Mouse (Mus musculus): Measurements from ENCODE around the gene Klhdc8b. TPM values are rescaled to one million over a fixed set of nuclear protein-coding genes. Genes with fewer than 3 reads are reported as not detected.

Gene Klhdc8b
- total and polyA plus RNA-seq, 2 experiments from 2014 or later: 56.5 to 95.6 TPM

GRCm38 (mm10) chr9:108494146-108494825 is 32.9 kb upstream of the Klhdc8b start:
- H3K4me2 ChIP-seq (ENCODE audit: low read depth): no peak overlapping the region
- H3K4me1 ChIP-seq (ENCODE audit: insufficient read depth): 0 out of 2 replicates have a peak, but pooled peaks cover 5% of the 10 kb centered on the region
- no peak for TF ChIP-seq CTCF (IDR thresholded peaks at IDR 0.05; ENCODE audit: low read depth)
- H3K9me3 ChIP-seq (ENCODE audit: low read length): no peaks in the 10 kb centered on the region
- WGBS: 94% methylated on average over 19 of the region's 19 CpGs
- no peak overlapping the region for H3K4me3 ChIP-seq (ENCODE audit: low read depth, low read length)
- no peak overlapping the region for H3K9ac ChIP-seq
- peaks cover 71% of the 10 kb centered on the region for H3K36me3 ChIP-seq (ENCODE audit: insufficient read depth)
- no peaks in the 10 kb centered on the region for H3K27me3 ChIP-seq (ENCODE audit: insufficient read depth, low read length)
- no peak for DNase-seq
- no peak overlapping the region for H3K27ac ChIP-seq (ENCODE audit: low read depth, low read length)
- ATAC-seq: no peak

DNA sequence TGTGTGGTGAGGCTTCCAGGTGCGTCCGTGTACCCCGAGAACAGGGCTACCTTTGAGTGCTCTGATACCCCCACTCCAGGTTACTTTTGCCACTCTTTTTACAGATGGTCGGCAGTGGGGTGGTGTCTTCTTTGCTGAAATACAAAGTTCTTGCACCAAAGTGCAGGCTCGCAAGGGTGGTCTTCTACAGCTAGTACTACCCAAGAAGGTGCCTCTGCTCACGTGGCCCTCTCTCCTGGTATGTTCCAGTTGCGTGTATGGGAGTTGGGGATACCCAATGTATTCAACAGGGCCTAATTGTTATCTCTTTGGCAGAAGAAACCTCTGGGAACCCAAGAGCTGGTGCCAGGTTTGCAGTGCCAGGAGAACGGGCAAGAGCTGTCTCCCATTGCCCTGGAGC is 31.9 kb upstream of the Klhdc8b start:
- H3K4me1 ChIP-seq (ENCODE audit: insufficient read depth): 0 out of 2 replicates have a peak, but pooled peaks cover 5% of the 10 kb centered on the region
- TF ChIP-seq CTCF (IDR thresholded peaks at IDR 0.05; ENCODE audit: low read depth): no peak
- H3K27ac ChIP-seq (ENCODE audit: low read depth, low read length): no peak overlapping the region
- H3K4me3 ChIP-seq (ENCODE audit: low read depth, low read length): no peak overlapping the region
- WGBS: 96% methylated on average over 8 of the region's 8 CpGs
- H3K9me3 ChIP-seq (ENCODE audit: low read length): no peaks in the 10 kb centered on the region
- H3K36me3 ChIP-seq (ENCODE audit: insufficient read depth): peaks cover 60% of the 10 kb centered on the region
- H3K9ac ChIP-seq: no peak overlapping the region
- ATAC-seq: no peak
- DNase-seq: no peak
- no peak overlapping the region for H3K4me2 ChIP-seq (ENCODE audit: low read depth)
- H3K27me3 ChIP-seq (ENCODE audit: insufficient read depth, low read length): no peaks in the 10 kb centered on the region

DNA sequence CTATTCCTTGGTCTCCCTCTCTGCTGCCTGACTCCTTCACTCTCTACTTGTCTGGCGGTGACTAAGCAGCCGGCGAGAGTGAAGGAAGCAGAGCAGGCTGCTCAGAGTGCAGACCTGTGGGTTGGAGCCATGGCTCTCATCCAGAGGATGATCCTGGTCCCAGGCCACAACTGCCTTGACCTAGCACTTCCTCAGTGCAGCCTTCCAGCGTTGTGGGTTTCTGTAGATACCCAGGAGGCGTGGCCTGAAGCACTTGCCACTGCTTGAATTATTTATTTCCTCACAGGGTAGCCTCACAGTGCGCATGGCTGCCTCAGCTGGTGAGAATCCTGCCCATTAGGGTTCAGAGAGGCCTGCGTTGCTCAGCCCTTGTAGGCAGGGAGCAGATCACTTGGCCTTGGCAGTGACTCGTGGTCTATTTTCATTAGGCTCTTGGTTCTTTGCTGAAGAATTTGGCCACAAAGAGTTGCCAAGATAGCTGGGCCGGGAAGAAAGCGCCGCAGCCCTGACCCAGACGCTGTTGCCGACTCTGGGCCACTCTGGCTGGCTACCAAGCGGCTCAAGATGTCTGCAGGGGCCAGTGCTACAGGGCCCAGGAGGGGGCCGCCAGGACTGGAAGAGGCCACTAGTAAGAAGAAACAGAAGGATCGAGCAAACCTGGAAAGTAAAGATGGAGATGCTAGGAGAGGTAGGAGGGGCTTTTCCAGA is 30.8 kb upstream of the Klhdc8b start:
- Histone ChIP-seq H3K9ac (peak overlapping the region; percentile 25; the same call in 1 of the 2 replicates), H3K27me3 (ENCODE audit: insufficient read depth, low read length) (no peaks in the 10 kb centered on the region), H3K36me3 (ENCODE audit: insufficient read depth) (peaks cover 50% of the 10 kb centered on the region), H3K9me3 (ENCODE audit: low read length) (no peaks in the 10 kb centered on the region), H3K4me1 (ENCODE audit: insufficient read depth) (0 out of 2 replicates have a peak, but pooled peaks cover 5% of the 10 kb centered on the region), H3K27ac (ENCODE audit: low read depth, low read length) (no peak overlapping the region), H3K4me3 (ENCODE audit: low read depth, low read length) (0 out of 2 replicates have a peak overlapping the region, but pooled peaks have one; percentile 98), H3K4me2 (ENCODE audit: low read depth) (peak overlapping the region; percentile 79; the same call in 1 of the 2 replicates)
- WGBS: 82% methylated on average over 16 of the region's 16 CpGs
- no peak for DNase-seq
- TF ChIP-seq CTCF (IDR thresholded peaks at IDR 0.05; ENCODE audit: low read depth): no peak
- ATAC-seq: no peak

GRCm38 (mm10) chr9:108491286-108491580 is 29.9 kb upstream of the Klhdc8b start:
- Histone ChIP-seq H3K36me3 (ENCODE audit: insufficient read depth) (peaks cover 40% of the 10 kb centered on the region), H3K4me3 (ENCODE audit: low read depth, low read length) (peak overlapping the region; percentile 98), H3K27ac (ENCODE audit: low read depth, low read length) (peak overlapping the region; percentile 93), H3K9me3 (ENCODE audit: low read length) (no peaks in the 10 kb centered on the region), H3K4me1 (ENCODE audit: insufficient read depth) (0 out of 2 replicates have a peak, but pooled peaks cover 5% of the 10 kb centered on the region), H3K27me3 (ENCODE audit: insufficient read depth, low read length) (no peaks in the 10 kb centered on the region), H3K4me2 (ENCODE audit: low read depth) (peak overlapping the region; percentile 79), H3K9ac (peak overlapping the region; percentile 92)
- 16% methylated on average over 12 of the region's 12 CpGs for WGBS
- DNase-seq (no peak), ATAC-seq (no peak)
- TF ChIP-seq CTCF (IDR thresholded peaks at IDR 0.05; ENCODE audit: low read depth): no peak

DNA sequence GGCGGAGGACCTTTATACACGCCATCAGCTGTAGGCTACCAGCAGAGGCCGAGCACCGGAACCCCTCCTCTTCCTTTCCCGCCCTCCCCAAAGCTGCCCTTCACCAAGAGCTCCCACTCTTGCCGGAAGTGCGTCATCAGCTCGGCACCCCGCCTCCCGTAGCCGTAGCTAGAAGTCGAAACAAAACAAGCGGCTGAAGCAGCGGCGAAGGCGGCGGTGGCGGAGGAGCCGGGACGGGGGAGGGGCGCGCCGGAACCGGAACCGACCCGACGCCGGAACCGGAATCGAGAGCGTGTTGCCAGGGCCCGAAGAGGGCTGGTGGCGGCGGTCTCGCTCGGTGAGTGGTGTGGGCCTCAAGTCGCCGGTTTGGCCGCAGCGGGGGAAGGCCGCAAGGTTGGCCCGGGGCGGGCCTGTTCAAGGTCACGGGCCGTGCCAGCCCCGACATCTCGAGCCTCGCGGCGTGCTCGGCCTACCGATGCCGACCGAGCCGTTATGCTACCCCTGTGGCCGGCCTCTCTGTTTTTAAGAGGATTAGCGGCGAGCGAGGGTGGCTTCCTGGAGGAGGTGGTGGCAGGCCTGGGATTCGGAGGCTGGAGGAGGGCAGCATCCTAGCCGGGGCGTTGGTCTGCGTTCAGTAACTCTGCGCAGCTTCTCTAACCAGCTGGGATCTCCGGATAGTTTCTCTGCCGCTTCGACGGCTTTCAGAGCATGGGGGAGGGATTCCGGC is 29.3 kb upstream of the Klhdc8b start, which contains the start of gene Usp19:
Gene Usp19 (plus strand): TSS at position 44 of the 727 bp plus-strand sequence.
- WGBS: 2% methylated on average over 69 of the region's 69 CpGs

GRCm38 (mm10) chr9:108489702-108490558 is 28.5 kb upstream of the Klhdc8b start:
- peak overlapping the region; percentile 79 for H3K4me2 ChIP-seq (ENCODE audit: low read depth)
- TF ChIP-seq CTCF (IDR thresholded peaks at IDR 0.05; ENCODE audit: low read depth): no peak
- 60% methylated on average over 26 of the region's 26 CpGs for WGBS
- peak overlapping the region; percentile 98 for H3K4me3 ChIP-seq (ENCODE audit: low read depth, low read length)
- peak overlapping the region; percentile 92 for H3K9ac ChIP-seq
- peak overlapping the region; percentile 93 for H3K27ac ChIP-seq (ENCODE audit: low read depth, low read length)
- H3K27me3 ChIP-seq (ENCODE audit: insufficient read depth, low read length): no peaks in the 10 kb centered on the region
- no peaks in the 10 kb centered on the region for H3K9me3 ChIP-seq (ENCODE audit: low read length)
- H3K4me1 ChIP-seq (ENCODE audit: insufficient read depth): 0 out of 2 replicates have a peak, but pooled peaks cover 5% of the 10 kb centered on the region
- DNase-seq (no peak), ATAC-seq (0 out of 2 replicates have a peak, but pooled peaks have one; percentile 0)
- peaks cover 27% of the 10 kb centered on the region for H3K36me3 ChIP-seq (ENCODE audit: insufficient read depth)

More for the DNA sequence above, 29.3 kb upstream of the Klhdc8b start, which contains the start of gene Usp19:
- ATAC-seq (peak; percentile 98), DNase-seq (peak; percentile 97)
- Histone ChIP-seq H3K9ac (peak within 1 kb of the TSS; percentile 92), H3K9me3 (ENCODE audit: low read length) (no peaks in the 10 kb centered on the region), H3K4me2 (ENCODE audit: low read depth) (peak within 1 kb of the TSS; percentile 79), H3K27me3 (ENCODE audit: insufficient read depth, low read length) (no peaks in the 10 kb centered on the region), H3K4me1 (ENCODE audit: insufficient read depth) (0 out of 2 replicates have a peak, but pooled peaks cover 5% of the 10 kb centered on the region), H3K36me3 (ENCODE audit: insufficient read depth) (peaks cover 35% of the 10 kb centered on the region), H3K4me3 (ENCODE audit: low read depth, low read length) (peak within 1 kb of the TSS; percentile 98), H3K27ac (ENCODE audit: low read depth, low read length) (peak within 1 kb of the TSS; percentile 93)
- TF ChIP-seq CTCF (IDR thresholded peaks at IDR 0.05; ENCODE audit: low read depth): no peak

Data from forebrain, postnatal 0 days (tissue).